Comparison of ENCODE assay signal across 8 mouse cellular contexts in the genomic region with DNA sequence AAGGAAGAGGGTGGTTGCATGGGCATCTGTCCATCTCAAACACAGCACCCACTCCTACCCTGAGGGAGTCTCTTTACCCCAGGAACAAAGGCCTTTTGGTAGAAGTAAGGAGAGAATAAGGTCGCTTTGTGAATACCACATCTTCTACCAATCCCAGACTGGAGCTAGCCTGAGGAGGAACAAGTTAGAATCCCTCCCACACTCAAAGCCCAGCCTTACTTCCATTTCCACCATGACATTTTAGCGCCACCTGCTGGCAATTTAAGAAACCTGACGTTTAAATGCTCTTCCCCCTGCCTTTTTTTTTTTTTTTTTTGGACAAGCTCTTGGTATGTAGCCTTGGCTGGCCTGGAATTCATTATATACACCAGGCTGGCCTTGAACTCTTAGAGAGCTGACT. TPM values are rescaled to one million over a fixed set of nuclear protein-coding genes. Genes with fewer than 3 reads are reported as not detected.
DNase-seq lines count a peak whose midpoint lies in the region; ATAC-seq lines count a peak whose summit lies in the region.

No protein-coding gene starts in this region.

- H3K4me1 ChIP-seq in forebrain, embryonic 14.5 days (ENCODE audit: control insufficient read depth, insufficient read depth, low read length) = no peaks in the 10 kb centered on the region
- H3K4me1 ChIP-seq in hindbrain, embryonic 13.5 days (replicated peaks) = 0 out of 2 replicates have a peak, but pooled peaks cover 4% of the 10 kb centered on the region

- H3K4me2 ChIP-seq in forebrain, embryonic 14.5 days (ENCODE audit: low read length) = no peak overlapping the region
- no peak overlapping the region for H3K4me2 ChIP-seq in hindbrain, embryonic 13.5 days

- no peak overlapping the region for H3K9ac ChIP-seq in forebrain, embryonic 14.5 days (ENCODE audit: low read length)
- H3K9ac ChIP-seq in hindbrain, embryonic 13.5 days = no peak overlapping the region

- peak; percentile 76 for DNase-seq in Muller cell, postnatal 12 days (ENCODE audit: inconsistent ontology term)
- DNase-seq in c-Kit-positive CD71-positive TER-119-negative erythroid progenitor cells, embryonic 14.5 days (ENCODE audit: low read depth) = peak; percentile 83
- peak; percentile 92 for DNase-seq in forebrain, embryonic 14.5 days (ENCODE audit: low spot score)
- peak; percentile 69 to 89 for DNase-seq in layer of hippocampus, postnatal 14 days (ENCODE audit: low spot score in 2 of 2)
- DNase-seq in lung, postnatal 25 days (ENCODE audit: low spot score) = peak; percentile 81
- peak; percentile 81 for DNase-seq in retina, postnatal 7 days (ENCODE audit: low read depth, low spot score)

- no peaks in the 10 kb centered on the region for H3K9me3 ChIP-seq in forebrain, embryonic 14.5 days (replicated peaks; ENCODE audit: control insufficient read depth, low read length)
- no peaks in the 10 kb centered on the region for H3K9me3 ChIP-seq in hindbrain, embryonic 13.5 days

- H3K27me3 ChIP-seq in forebrain, embryonic 14.5 days (replicated peaks; ENCODE audit: control insufficient read depth, insufficient read depth, low read length) = no peaks in the 10 kb centered on the region
- peaks cover 3% of the 10 kb centered on the region; the same call in 1 of the 2 replicates for H3K27me3 ChIP-seq in hindbrain, embryonic 13.5 days

- WGBS in forebrain, embryonic 14.5 days = 2% methylated on average over 3 of the region's 3 CpGs
- 2% methylated on average over 3 of the region's 3 CpGs for WGBS in hindbrain, embryonic 13.5 days

- peak; percentile 70 for ATAC-seq in forebrain, embryonic 14.5 days
- 0 out of 2 replicates have a peak, but pooled peaks have one; percentile 38 for ATAC-seq in hindbrain, embryonic 13.5 days (ENCODE audit: low FRiP score)
- no peak for ATAC-seq in activated CD4-positive, CD25-positive, alpha-beta regulatory T cell, adult 4 months

- no peak overlapping the region for H3K27ac ChIP-seq in forebrain, embryonic 14.5 days (ENCODE audit: low read depth, low read length)
- no peak overlapping the region for H3K27ac ChIP-seq in hindbrain, embryonic 13.5 days

- H3K4me3 ChIP-seq in forebrain, embryonic 14.5 days (ENCODE audit: low read depth, low read length) = no peak overlapping the region
- H3K4me3 ChIP-seq in hindbrain, embryonic 13.5 days = no peak overlapping the region

- no peaks in the 10 kb centered on the region for H3K36me3 ChIP-seq in forebrain, embryonic 14.5 days (ENCODE audit: control insufficient read depth, insufficient read depth, low read length)
- no peaks in the 10 kb centered on the region for H3K36me3 ChIP-seq in hindbrain, embryonic 13.5 days

RNA-seq across cellular contexts. Expression of a gene that starts 19.4 kb away (rescaled TPM):
- 1.7 and 3.1 TPM in 2 replicates for polyA plus RNA-seq in forebrain, embryonic 14.5 days (2014; fragmentation: Nextera tagmentation; extraction: Ambion mirVana)
- polyA plus RNA-seq in hindbrain, embryonic 13.5 days (2015; fragmentation: Nextera tagmentation; extraction: Ambion mirVana) = 0.51 and 0.71 TPM in 2 replicates
- total RNA-seq in layer of hippocampus, postnatal 14 days (2021) = 100 to 1,000 TPM; 162 to 166 TPM
- not detected for polyA plus RNA-seq in activated CD4-positive, CD25-positive, alpha-beta regulatory T cell, adult 4 months (2017; shearing (Covaris generic))

RNA-seq across cellular contexts. Expression of a gene that starts 40.2 kb away (rescaled TPM):
- 179 and 200 TPM in 2 replicates for polyA plus RNA-seq in forebrain, embryonic 14.5 days (2014; fragmentation: Nextera tagmentation; extraction: Ambion mirVana)
- polyA plus RNA-seq in hindbrain, embryonic 13.5 days (2015; fragmentation: Nextera tagmentation; extraction: Ambion mirVana) = 153 and 163 TPM in 2 replicates
- 100 to 1,000 TPM; 188 to 200 TPM for total RNA-seq in layer of hippocampus, postnatal 14 days (2021)
- polyA plus RNA-seq in activated CD4-positive, CD25-positive, alpha-beta regulatory T cell, adult 4 months (2017; shearing (Covaris generic)) = 10 to 100 TPM; 60.3 to 69.3 TPM

RNA-seq across cellular contexts. Expression of a gene that starts 52.6 kb away (rescaled TPM):
- 109 and 111 TPM in 2 replicates for polyA plus RNA-seq in forebrain, embryonic 14.5 days (2014; fragmentation: Nextera tagmentation; extraction: Ambion mirVana)
- 82.6 and 89.9 TPM in 2 replicates for polyA plus RNA-seq in hindbrain, embryonic 13.5 days (2015; fragmentation: Nextera tagmentation; extraction: Ambion mirVana)
- 10 to 100 TPM; 39.9 to 47.9 TPM for total RNA-seq in layer of hippocampus, postnatal 14 days (2021)
- 10 to 100 TPM; 43.3 to 70.5 TPM for polyA plus RNA-seq in activated CD4-positive, CD25-positive, alpha-beta regulatory T cell, adult 4 months (2017; shearing (Covaris generic))

RNA-seq across cellular contexts. Expression of a gene that starts 57.5 kb away (rescaled TPM):
- 0.77 and 1.1 TPM in 2 replicates for polyA plus RNA-seq in forebrain, embryonic 14.5 days (2014; fragmentation: Nextera tagmentation; extraction: Ambion mirVana)
- 1.9 and 3.0 TPM in 2 replicates for polyA plus RNA-seq in hindbrain, embryonic 13.5 days (2015; fragmentation: Nextera tagmentation; extraction: Ambion mirVana)
- total RNA-seq in layer of hippocampus, postnatal 14 days (2021) = 1 to 10 TPM; 1.8 to 2.0 TPM
- polyA plus RNA-seq in activated CD4-positive, CD25-positive, alpha-beta regulatory T cell, adult 4 months (2017; shearing (Covaris generic)) = not detected

RNA-seq across cellular contexts. Expression of a gene that starts 58.2 kb away (rescaled TPM):
- 104 and 105 TPM in 2 replicates for polyA plus RNA-seq in forebrain, embryonic 14.5 days (2014; fragmentation: Nextera tagmentation; extraction: Ambion mirVana)
- polyA plus RNA-seq in hindbrain, embryonic 13.5 days (2015; fragmentation: Nextera tagmentation; extraction: Ambion mirVana) = 120 and 128 TPM in 2 replicates
- total RNA-seq in layer of hippocampus, postnatal 14 days (2021) = 10 to 100 TPM; 64.5 to 71.4 TPM
- 100 to 1,000 TPM; 109 to 113 TPM for polyA plus RNA-seq in activated CD4-positive, CD25-positive, alpha-beta regulatory T cell, adult 4 months (2017; shearing (Covaris generic))
